Mouse (Mus musculus): ENCODE measurements around the gene Syt17. TPM values are rescaled to one million over a fixed set of nuclear protein-coding genes. Genes with fewer than 3 reads are reported as not detected.

The Syt17 gene
- total RNA-seq, 1 experiment, result 0.67 TPM

DNA sequence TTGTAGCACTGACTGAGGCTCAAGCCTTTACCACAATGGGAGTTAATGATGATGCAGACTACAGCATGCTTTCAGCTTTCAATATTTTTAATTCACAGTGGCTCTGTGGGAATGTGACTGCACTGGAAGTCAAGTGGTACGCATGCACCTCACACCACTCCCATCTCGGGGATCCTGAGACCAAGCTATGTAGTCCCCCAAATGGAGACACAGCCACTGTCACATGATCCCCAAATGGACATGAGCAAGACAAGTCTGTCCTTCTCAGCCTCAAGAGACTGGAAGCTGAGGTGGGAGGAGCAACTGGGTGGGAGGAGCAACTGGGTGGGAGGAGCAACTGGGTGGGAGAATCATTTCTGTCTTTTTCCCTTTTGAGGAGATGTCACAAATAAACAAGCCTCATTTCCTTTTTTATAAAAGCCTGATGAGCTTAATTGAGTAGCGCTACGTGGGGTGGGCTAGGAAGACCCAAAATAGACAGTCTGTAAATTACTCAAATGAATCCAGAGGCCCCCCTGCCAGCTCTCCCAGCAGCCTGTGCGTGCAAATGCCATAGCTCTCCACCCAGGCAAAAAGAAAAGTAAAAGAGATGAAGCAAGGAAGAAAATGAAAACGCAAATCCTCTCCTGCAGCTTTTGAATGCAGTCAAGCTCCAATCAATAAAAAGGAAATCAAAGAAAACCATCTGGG lies 28.4 kb downstream of the Syt17 start:
- no peak for DNase-seq (ENCODE audit: low read depth, low spot score)
- in situ Hi-C loops (cut with MboI; ENCODE audit: low sequenced_read_pairs in 2 of 2, unreplicated experiment in 2 of 2), result loop anchor here in 1 of 2 experiments (10.0 kb wide), 1 partner anchor 115 kb away; no protein-coding TSS in a partner anchor
- Histone ChIP-seq H3K4me3 (ENCODE audit: insufficient read depth in 1 of 2, low read depth in 1 of 2, low read length in 2 of 2, poor library complexity in 1 of 2, severe bottlenecking in 1 of 2) (no peak overlapping the region), H3K9me3 (ENCODE audit: control insufficient read depth, insufficient read depth, low read depth, low read length) (no peaks in the 10 kb centered on the region), H3K9ac (ENCODE audit: insufficient read depth, low read depth, low read length, poor library complexity, severe bottlenecking) (no peak overlapping the region), H3K36me3 (ENCODE audit: control insufficient read depth, insufficient read depth, low read length, poor library complexity, severe bottlenecking) (no peaks in the 10 kb centered on the region), H3K4me1 (ENCODE audit: control insufficient read depth in 2 of 2, insufficient read depth in 2 of 2, low read length in 2 of 2, poor library complexity in 1 of 2) (no peaks in the 10 kb centered on the region), H3K27ac (ENCODE audit: insufficient read depth, low read depth, low read length, poor library complexity, severe bottlenecking) (no peak overlapping the region)
- TF ChIP-seq ZC3H11A (IDR thresholded peaks at IDR 0.05; ENCODE audit: borderline replicate concordance, low read depth, low read length) (no peak), CHD2 (IDR thresholded peaks at IDR 0.05; ENCODE audit: low read depth, low read length) (no peak), ZNF384 (IDR thresholded peaks at IDR 0.05; ENCODE audit: low read depth, low read length) (no peak), MAFK (IDR thresholded peaks at IDR 0.05; ENCODE audit: insufficient read depth, low read depth, low read length) (no peak), HCFC1 (IDR thresholded peaks at IDR 0.05; ENCODE audit: borderline replicate concordance, insufficient read depth, low read length) (no peak)

DNA sequence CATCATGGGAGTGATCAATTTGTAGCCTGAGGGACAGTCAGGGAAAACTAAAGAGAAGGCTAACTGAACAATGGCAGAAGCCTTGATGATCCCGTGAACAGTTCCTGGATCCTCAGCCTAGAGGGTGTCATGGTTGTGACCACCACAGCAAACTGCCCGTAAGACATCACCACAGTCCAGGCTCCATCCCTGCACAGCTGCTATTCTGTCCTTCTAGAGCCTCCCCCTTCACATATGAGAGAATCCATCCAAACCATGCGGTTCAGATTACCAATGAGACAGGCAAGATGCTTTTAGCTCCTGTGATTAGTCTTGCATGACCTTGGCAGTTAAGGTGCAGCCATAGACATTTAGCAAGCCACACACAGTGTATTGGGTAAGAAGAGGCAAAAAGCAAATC lies 33.8 kb downstream of the Syt17 start:
- Histone ChIP-seq H3K4me1 (ENCODE audit: control insufficient read depth in 2 of 2, insufficient read depth in 2 of 2, low read length in 2 of 2, poor library complexity in 1 of 2) (no peaks in the 10 kb centered on the region), H3K4me3 (ENCODE audit: insufficient read depth in 1 of 2, low read depth in 1 of 2, low read length in 2 of 2, poor library complexity in 1 of 2, severe bottlenecking in 1 of 2) (no peak overlapping the region), H3K9ac (ENCODE audit: insufficient read depth, low read depth, low read length, poor library complexity, severe bottlenecking) (no peak overlapping the region), H3K9me3 (ENCODE audit: control insufficient read depth, insufficient read depth, low read depth, low read length) (no peaks in the 10 kb centered on the region), H3K27ac (ENCODE audit: insufficient read depth, low read depth, low read length, poor library complexity, severe bottlenecking) (no peak overlapping the region), H3K36me3 (ENCODE audit: control insufficient read depth, insufficient read depth, low read length, poor library complexity, severe bottlenecking) (no peaks in the 10 kb centered on the region)
- no peak for DNase-seq (ENCODE audit: low read depth, low spot score)
- in situ Hi-C loops (cut with MboI; ENCODE audit: low sequenced_read_pairs in 2 of 2, unreplicated experiment in 2 of 2), result loop anchor here in 1 of 2 experiments (10.0 kb wide), 1 partner anchor 109 kb away; no protein-coding TSS in a partner anchor
- TF ChIP-seq HCFC1 (IDR thresholded peaks at IDR 0.05; ENCODE audit: borderline replicate concordance, insufficient read depth, low read length) (no peak), ZC3H11A (IDR thresholded peaks at IDR 0.05; ENCODE audit: borderline replicate concordance, low read depth, low read length) (no peak), CHD2 (IDR thresholded peaks at IDR 0.05; ENCODE audit: low read depth, low read length) (no peak), MAFK (IDR thresholded peaks at IDR 0.05; ENCODE audit: insufficient read depth, low read depth, low read length) (no peak), ZNF384 (IDR thresholded peaks at IDR 0.05; ENCODE audit: low read depth, low read length) (no peak)

DNA sequence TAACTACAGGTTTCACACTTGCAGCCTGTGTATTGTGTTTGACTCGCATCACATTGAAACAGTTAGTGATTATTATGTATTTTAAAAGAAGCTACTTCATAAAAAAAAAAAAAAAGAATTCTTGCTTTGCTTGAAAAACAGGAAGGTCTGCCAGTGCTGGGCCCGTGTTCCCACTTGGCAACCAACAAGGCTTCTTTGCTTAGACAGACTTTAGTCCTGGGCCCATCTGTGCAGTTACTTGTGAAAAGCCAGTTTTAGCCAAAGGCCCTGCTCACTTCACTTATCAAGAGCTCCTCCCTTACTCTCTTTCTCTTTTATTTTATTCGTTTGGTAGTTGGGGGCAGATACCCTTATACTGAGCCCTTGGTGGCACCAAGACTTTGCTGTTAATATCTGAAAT lies 36.1 kb downstream of the Syt17 start:
- no peak overlapping the region for H3K9ac ChIP-seq (ENCODE audit: insufficient read depth, low read depth, low read length, poor library complexity, severe bottlenecking)
- H3K4me3 ChIP-seq (ENCODE audit: insufficient read depth in 1 of 2, low read depth in 1 of 2, low read length in 2 of 2, poor library complexity in 1 of 2, severe bottlenecking in 1 of 2), result no peak overlapping the region
- in situ Hi-C loops (cut with MboI; ENCODE audit: low sequenced_read_pairs in 2 of 2, unreplicated experiment in 2 of 2), result loop anchor here in 1 of 2 experiments (10.0 kb wide), 1 partner anchor 107 kb away; no protein-coding TSS in a partner anchor
- TF ChIP-seq ZC3H11A (IDR thresholded peaks at IDR 0.05; ENCODE audit: borderline replicate concordance, low read depth, low read length) (no peak), CHD2 (IDR thresholded peaks at IDR 0.05; ENCODE audit: low read depth, low read length) (no peak), MAFK (IDR thresholded peaks at IDR 0.05; ENCODE audit: insufficient read depth, low read depth, low read length) (no peak), HCFC1 (IDR thresholded peaks at IDR 0.05; ENCODE audit: borderline replicate concordance, insufficient read depth, low read length) (no peak), ZNF384 (IDR thresholded peaks at IDR 0.05; ENCODE audit: low read depth, low read length) (no peak)
- no peaks in the 10 kb centered on the region for H3K4me1 ChIP-seq (ENCODE audit: control insufficient read depth in 2 of 2, insufficient read depth in 2 of 2, low read length in 2 of 2, poor library complexity in 1 of 2)
- H3K36me3 ChIP-seq (ENCODE audit: control insufficient read depth, insufficient read depth, low read length, poor library complexity, severe bottlenecking), result no peaks in the 10 kb centered on the region
- no peak for DNase-seq (ENCODE audit: low read depth, low spot score)
- H3K9me3 ChIP-seq (ENCODE audit: control insufficient read depth, insufficient read depth, low read depth, low read length), result no peaks in the 10 kb centered on the region
- no peak overlapping the region for H3K27ac ChIP-seq (ENCODE audit: insufficient read depth, low read depth, low read length, poor library complexity, severe bottlenecking)

GRCm38 (mm10) chr7:118409421-118409820 lies 38.6 kb downstream of the Syt17 start:
- Histone ChIP-seq H3K4me1 (ENCODE audit: control insufficient read depth in 2 of 2, insufficient read depth in 2 of 2, low read length in 2 of 2, poor library complexity in 1 of 2) (no peaks in the 10 kb centered on the region), H3K9ac (ENCODE audit: insufficient read depth, low read depth, low read length, poor library complexity, severe bottlenecking) (no peak overlapping the region), H3K9me3 (ENCODE audit: control insufficient read depth, insufficient read depth, low read depth, low read length) (no peaks in the 10 kb centered on the region), H3K36me3 (ENCODE audit: control insufficient read depth, insufficient read depth, low read length, poor library complexity, severe bottlenecking) (no peaks in the 10 kb centered on the region), H3K4me3 (ENCODE audit: insufficient read depth in 1 of 2, low read depth in 1 of 2, low read length in 2 of 2, poor library complexity in 1 of 2, severe bottlenecking in 1 of 2) (no peak overlapping the region), H3K27ac (ENCODE audit: insufficient read depth, low read depth, low read length, poor library complexity, severe bottlenecking) (no peak overlapping the region)
- DNase-seq (ENCODE audit: low read depth, low spot score), result peak; percentile 27
- in situ Hi-C loops (cut with MboI; ENCODE audit: low sequenced_read_pairs in 2 of 2, unreplicated experiment in 2 of 2), result no loop called here
- TF ChIP-seq ZC3H11A (IDR thresholded peaks at IDR 0.05; ENCODE audit: borderline replicate concordance, low read depth, low read length) (no peak), ZNF384 (IDR thresholded peaks at IDR 0.05; ENCODE audit: low read depth, low read length) (no peak), MAFK (IDR thresholded peaks at IDR 0.05; ENCODE audit: insufficient read depth, low read depth, low read length) (no peak), HCFC1 (IDR thresholded peaks at IDR 0.05; ENCODE audit: borderline replicate concordance, insufficient read depth, low read length) (no peak), CHD2 (IDR thresholded peaks at IDR 0.05; ENCODE audit: low read depth, low read length) (no peak)
